Mouse (Mus musculus) embryo, embryonic 11.5 days (tissue): Measurements from ENCODE around the gene Foxl2.

Experiments
- DNase-seq: peaks from one replicate; pipeline ENCODE4 v3.0.0-alpha.2; 2012; ENCODE audit warnings: low read depth, low spot score

The Foxl2 gene

GRCm38 (mm10) chr9:98955103-98955715 is at the start of gene Foxl2:
Foxl2 (plus strand) TSS chr9:98955288.
- no peak for DNase-seq

DNA sequence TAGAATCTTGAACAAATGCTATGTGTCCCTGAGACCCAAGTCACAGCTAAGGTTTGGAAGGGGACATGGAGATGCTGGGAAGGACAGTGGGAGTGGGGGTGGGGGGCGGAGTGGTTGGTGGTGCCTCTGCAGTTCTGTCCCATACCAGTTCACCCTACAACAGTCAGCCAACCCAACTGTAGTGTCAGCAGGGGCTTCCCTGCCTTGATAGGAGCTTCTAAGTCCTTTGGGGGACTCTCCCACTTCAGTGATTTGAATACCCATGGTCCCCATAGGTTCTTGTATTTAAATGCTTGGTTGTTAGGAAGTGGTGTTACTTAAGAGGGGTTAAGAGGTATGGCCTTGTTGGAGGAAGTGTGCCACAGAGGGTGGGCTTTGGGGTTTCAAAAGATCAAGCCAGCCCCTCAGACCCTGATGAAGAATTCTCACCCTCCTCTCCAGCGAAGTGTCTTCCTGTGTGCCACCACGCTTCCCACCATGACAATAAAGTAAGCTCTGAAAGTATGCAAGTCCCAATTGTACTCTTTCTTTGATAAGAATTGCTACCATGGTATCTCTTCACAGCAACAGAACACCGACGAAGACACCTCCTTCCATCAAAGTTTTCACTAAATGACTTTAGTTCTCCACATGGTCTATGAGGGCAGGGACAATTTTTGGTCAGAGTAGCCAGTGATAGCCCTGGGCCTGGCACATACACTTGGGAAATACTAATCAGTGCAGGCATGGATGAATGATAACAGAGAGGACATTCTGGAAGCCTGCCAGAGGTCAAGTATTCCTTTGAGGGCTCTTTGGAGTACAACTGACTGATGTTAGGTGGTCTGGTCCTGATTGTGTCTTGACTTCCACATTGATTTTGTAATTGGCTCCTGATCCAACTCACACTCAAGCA is 34.2 kb upstream of the Foxl2 start:
- no peak for DNase-seq

- no peak for DNase-seq
These were observed 32.0 kb upstream of the Foxl2 start for GRCm38 (mm10) chr9:98923119-98923518.

- DNase-seq = no peak
These were observed 30.9 kb upstream of the Foxl2 start for GRCm38 (mm10) chr9:98924183-98924582.

DNA sequence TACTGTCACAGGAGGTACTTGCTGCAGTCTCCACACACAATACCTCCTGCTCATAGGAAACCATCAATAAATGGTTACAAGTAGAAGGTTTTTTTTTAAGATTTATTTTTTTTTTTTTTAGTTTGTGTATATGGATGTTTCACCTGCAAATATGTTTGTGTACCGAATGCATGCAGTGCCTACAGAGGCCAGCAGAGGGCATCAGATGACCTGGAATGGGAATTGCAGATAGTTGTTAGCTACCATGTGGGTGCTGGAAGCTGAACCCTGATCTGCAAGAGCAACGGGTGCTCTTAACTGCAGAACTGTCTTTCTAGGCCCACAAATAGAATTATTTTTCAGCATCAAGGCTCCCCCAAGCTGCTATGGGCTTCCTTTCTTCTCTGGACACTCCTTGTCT is 25.6 kb upstream of the Foxl2 start:
- no peak for DNase-seq

GRCm38 (mm10) chr9:98932931-98933330 is 22.2 kb upstream of the Foxl2 start:
- no peak for DNase-seq

- DNase-seq = no peak
These were observed 19.7 kb upstream of the Foxl2 start for GRCm38 (mm10) chr9:98935190-98935909.

- DNase-seq = no peak
These were observed 15.8 kb upstream of the Foxl2 start for GRCm38 (mm10) chr9:98939290-98939689.

DNA sequence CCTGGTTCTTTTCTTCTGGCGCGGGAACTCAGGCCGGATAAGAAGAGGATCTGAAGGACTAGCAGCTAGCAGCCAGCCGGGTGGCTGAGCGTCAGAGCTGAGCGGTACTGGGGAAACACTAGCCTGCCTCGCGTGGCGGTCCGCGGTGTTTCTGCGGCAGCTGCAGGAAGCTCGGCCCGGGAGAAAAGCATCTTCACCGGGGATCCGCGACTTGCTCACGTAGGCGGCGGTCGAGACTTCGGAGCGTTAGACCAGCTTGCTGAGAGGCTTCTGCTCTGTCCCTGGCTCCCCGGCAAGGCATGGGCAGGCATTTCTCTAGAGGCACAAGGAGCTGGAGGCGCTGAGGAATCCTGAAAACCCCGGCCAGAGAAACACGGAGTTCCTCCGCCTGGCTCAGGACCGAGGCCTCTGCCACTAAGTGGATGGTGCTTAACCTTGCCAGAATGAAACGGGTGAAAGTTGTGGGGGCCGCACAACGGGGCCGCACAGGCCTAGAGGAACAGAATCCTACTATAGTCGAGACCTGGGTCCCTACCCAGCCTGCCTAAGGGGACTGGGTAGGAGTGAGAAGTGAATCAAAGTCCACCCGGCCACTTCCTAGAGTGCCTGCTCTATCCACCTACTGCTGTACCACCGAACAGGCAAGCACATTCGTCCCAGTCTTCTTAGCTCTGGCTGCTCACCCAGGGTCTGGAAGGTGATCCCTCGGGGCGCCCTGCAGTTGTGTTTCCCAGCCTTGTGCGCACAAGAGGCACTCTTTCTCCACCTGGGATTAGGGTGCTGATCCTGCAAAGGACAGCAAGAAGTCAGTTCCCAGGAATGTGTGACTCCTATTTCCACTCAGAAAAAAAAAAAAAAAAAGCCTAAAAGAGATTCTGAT is 2.7 kb upstream of the Foxl2 start:
- DNase-seq = no peak

DNA sequence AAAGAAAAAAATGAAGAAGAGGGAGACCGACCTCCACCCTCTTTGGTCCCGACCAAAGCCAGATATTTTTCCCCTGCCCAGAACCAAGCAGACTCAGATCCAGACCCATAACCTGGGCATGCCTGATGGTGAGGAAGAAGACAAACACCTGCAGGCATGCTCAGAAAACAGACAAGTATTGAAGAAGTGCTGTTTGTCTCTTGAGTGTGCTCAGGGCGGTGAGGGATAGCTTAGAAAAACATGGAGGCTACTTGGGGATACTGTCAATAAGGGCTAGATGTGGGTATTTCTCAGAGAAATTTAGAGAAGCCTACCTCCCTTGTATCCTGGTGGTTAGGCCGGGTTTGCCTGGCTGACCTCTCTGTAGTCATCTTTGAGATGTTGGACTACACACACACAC is 1.8 kb upstream of the Foxl2 start:
- DNase-seq = no peak

DNA sequence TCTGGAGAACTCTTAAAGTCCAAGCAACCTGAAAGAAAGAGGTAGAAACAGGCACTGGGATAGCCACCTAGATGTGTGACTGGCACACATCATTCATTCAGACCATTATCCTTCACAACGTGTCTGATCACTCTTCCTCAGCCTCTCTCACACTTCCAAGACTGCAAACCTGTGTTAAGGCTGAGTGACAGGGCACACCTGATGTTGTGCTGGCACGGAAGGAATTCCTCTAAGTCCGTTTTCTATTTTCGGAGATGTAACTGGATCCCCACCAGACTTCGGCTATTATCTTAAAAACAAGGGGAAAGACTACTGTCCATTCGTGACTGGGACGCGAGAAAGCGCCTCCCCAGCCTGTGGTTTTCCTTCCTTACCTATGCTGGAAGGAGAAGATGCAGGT is 1.3 kb upstream of the Foxl2 start:
- no peak for DNase-seq

DNA sequence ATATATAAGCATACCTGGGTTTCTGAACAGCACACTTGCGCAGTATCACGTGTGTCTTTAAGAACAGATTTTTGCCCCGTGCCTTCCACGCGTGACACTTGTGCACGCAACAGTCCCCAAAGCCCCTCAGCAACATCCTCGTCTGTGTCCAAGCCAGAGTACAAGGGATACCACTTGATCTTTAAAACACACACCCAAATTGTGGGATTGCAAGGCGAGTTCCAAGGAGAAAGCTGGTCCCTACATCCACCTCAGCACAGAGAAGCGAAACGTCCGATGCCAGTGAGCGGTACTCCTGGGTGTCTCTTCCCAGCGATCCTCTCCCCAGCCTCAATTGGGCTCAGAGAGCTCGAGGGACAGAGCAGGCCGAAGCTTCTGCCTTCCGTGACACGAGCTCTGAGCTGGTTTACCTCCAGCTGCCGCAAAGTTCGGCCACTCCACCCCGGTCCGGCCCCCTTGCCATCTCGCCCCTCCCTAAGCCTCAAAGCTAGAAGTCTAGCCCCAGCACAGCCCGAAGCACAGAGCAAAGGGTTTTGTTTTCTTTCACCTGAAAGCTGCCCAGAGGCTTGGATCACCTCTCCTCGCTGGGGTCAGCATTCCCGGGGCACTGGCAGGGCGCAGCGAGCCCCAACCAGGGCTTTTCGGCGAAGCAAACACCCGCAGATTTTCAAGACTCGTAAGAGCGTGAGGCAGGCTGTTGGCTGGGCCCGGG is 541 bp upstream of the Foxl2 start:
- no peak for DNase-seq

DNA sequence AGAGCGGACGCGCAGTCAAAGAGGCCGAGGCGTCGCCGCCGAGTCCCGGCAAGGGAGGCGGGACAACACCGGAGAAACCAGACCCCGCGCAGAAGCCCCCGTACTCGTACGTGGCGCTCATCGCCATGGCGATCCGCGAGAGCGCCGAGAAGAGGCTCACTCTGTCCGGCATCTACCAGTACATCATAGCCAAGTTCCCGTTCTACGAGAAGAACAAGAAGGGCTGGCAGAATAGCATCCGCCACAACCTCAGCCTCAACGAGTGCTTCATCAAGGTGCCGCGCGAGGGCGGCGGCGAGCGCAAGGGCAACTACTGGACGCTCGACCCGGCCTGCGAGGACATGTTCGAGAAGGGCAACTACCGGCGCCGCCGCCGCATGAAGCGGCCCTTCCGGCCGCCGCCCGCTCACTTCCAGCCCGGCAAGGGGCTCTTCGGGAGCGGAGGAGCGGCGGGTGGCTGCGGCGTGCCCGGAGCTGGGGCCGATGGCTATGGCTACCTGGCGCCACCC is 682 bp downstream of the Foxl2 start:
- DNase-seq = no peak

DNA sequence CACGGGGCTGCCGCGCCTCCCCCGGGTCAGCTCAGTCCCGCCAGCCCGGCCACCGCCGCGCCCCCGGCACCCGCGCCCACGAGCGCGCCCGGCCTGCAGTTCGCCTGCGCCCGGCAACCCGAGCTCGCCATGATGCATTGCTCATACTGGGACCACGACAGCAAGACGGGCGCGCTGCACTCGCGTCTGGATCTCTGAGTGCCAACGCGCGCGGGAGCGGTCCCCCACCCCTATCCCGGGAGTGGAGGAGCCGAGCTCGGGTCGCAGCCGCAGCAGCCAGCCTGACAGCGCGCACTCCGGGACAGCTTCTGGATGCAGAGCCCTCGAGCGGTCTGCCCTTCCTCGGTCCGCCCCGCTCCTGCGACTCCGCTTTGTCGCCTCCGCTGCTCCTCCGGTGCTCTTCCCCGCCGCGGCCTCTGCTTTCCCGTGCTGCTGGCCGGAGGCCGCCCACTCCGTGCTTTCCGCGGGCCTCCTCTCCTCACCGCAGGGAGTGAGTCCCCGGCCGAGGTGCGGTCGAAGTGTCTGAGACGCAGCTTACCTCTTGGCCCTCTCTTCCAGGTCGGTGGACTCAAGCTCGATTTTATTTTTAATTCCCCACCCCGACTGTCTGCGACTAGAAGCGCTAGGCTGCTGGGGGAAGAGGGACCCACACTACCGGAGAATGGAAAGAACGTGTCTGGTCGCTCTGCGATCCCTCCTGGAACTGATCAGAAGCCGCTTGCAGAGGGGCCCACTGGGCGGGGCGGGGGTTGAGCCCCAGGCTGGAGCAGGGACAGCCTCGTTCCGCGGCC is 1.7 kb downstream of the Foxl2 start:
- DNase-seq = no peak

DNA sequence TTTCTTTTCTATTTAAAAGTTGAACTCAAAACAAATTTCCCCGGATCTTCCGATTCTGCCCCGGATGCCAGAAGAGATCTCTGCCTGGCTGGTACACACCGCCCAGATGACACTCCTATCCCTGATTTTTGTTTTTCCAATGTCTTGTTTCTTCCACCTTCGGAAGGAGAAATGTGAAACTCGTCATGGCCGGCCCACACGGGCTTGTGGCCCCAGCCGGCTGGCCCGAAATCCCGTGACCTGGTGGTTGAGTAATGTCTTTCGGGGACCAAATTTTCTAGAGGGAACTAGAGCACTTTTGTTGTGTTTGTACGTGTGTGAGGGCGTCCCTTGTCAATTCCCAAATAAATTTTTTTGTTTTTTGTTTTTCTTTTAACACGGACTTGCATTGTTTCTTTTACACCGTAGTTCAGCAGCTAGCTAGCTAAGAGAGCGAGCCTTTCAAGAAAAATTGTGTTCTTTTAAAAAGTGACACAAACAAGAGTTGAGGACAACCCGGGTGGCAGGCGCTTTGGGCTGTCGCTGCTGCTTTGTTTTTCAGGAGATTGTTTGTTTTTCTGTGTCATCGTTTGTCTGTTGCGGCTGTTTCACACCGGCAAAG is 2.8 kb downstream of the Foxl2 start:
- DNase-seq = no peak

DNA sequence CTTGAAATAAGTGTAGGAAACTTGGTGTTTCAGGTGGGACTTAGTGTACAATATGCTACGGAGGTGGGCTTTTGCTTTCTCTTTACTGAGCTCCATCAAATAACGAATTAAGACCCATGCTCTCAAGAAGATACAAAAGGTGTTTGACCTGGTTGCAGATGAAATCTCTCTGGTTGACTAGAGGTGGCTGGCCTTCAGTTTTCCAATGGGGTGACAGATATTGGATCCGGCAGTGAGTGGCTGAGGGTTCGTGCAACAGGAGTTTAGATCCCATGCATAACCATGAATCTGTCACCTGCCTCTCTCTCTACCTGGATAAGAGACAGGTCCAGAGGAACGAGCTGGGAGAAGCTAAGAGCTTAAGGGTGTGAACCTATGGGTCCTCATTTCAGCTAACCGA is 3.5 kb downstream of the Foxl2 start:
- DNase-seq = no peak

DNA sequence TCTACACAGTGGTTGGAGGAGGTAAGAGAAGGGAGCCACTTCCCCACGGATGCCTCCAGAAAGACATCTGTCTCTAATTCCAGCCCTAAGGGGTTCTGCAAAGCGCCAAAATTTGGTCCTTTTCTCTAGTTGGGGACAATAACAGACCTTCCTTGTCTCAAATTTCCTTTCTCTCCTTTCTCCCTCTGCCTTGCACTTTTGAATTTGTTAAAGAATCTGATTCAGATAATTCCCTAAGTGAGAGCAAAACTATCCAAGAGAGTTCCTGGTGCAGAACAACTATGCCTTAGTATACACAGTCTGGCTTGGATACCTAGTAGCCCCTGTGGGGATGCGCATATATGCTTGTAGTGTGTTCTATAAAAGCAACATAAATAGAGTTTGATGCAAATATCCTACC is 4.8 kb downstream of the Foxl2 start:
- DNase-seq = no peak

GRCm38 (mm10) chr9:98960348-98960747 is 5.3 kb downstream of the Foxl2 start:
- no peak for DNase-seq
